Mouse (Mus musculus) layer of hippocampus, postnatal 14 days (tissue): ENCODE results near the gene Grik3. TPM values are rescaled to one million over a fixed set of nuclear protein-coding genes. Genes with fewer than 3 reads are reported as not detected.

ENCODE experiments used
- DNase-seq, 2 experiments: peaks; one replicate each; pipeline ENCODE4 v3.0.0; 2021 to 2022; ENCODE audit warnings: low spot score in 2 of 2, mixed read lengths in 1 of 2
- total RNA-seq, 2 experiments: library from RNA; stranded (reverse); gene quantifications; 2 replicates each; pipeline ENCODE4 v1.2.3; 2021

Gene Grik3
- total RNA-seq, 2 experiments from 2014 or later, result 19.4 to 24.6 TPM

DNA sequence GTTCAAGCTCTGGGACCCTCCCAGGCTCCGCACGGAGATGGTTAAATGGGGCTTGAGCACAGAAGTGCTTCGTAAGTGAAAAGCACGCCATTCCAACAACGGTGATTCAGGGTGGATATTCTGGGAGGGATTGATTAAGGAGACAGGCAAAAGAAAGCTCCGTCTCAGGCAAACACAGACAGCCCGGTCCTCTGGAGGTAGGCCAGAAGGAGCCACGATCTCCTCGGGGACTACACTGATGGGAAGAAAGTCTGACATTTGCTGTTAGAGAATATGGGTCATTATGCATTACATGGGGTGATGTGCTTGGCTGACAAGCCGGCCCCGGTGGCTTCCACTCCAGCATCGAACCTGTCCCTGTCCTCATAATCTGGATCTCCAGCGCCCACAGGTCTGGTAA, 146.9 kb downstream of the Grik3 start:
- no peak for DNase-seq

DNA sequence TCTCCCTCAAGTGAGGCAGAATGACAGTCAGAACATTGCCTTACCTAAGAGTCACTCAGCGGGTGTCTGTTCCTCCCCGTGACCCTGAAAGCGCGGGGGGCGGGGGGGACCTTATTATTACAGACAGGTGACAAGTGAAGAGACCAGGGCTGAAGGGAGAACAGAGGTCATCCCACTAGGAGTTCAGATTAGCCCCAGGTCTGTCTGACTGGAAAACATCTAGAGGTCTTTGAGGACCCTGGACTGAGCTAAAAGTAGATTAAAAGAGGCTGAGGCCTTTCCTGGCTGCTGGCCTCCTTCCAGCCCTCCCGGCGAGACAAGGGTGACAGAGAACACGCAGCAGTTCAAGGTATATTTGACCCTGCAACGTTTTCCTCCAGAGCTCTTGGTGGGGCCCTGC, 150.0 kb downstream of the Grik3 start:
- DNase-seq, result no peak

DNA sequence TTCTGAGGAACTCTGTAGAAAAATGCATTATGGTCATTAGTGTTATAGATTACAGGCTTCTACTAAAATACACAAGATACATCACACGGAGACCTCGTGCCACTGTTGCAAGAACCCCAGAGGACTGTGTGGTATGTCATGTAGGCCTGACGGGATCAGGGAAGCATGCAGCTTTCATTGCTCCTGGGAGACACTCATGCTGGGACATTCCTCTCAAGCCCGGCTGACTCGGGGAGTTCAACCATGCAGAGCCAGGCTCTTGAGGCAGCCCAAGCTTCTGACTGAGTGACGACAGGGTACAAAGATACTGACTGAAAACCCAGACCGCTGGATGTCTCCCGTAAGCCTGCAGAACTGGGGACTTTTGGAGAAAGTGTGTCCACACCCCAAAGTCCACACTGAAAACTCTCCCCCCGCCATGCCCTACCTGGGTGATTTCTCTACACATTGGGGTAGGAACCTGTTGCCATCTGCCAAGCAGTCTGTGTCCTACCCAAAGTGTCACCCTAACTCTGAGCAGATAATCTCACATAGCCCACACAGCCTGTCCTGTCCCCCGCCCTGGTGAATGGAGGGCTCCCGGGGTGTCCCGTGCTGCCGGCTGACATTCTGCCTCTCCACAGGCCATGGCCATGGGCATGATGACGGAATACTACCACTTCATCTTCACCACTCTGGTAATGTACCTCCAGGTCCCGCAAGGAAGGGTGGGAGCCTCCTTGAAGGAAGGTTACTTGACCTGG, 150.6 kb downstream of the Grik3 start:
- no peak for DNase-seq

GRCm38 (mm10) chr4:125644581-125645568, 154.4 kb downstream of the Grik3 start:
- peak; percentile 42 to 71 for DNase-seq

GRCm38 (mm10) chr4:125651676-125652246, 161.3 kb downstream of the Grik3 start:
- no peak for DNase-seq

DNA sequence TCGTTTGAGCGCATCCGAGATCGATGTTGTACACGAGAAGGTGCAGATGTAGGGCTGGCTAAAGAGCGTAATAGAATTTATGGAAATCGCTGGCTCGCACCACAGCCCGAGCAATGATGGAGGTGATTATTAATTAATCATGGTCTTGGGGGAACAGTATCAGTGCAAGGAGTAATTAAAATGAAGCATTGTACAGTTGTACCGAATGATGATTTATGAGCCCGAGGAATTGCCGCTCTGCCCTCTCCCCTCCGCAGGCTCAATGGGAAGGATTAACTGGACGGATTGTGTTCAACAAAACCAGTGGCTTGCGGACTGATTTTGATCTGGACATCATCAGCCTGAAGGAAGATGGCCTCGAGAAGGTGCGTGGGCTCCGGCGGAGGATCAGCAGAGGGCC, 165.5 kb downstream of the Grik3 start:
- no peak for DNase-seq

DNA sequence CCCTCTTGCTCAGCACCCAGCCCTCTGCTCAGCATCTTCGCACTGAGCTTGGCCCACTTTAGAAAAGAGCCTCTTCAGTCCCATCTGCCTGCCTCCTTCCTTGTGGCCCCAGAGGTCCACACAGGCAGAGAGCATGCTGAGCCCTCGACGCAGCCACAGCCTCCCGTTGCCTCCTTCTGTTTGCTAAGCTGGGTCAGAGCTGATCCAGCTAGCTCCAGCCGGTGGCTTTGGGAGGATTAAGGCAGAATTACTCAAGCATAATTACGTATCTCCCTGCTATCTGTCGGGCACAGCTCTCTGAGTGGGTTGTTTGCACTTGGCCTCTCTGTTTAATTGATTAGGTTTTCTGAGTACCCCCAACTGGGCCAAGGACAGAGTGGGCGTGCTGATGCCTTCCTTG, 167.9 kb downstream of the Grik3 start:
- DNase-seq, result no peak

- no peak for DNase-seq
Measured at GRCm38 (mm10) chr4:125661982-125662381, 171.5 kb downstream of the Grik3 start.

- DNase-seq, result no peak
Measured at GRCm38 (mm10) chr4:125663262-125663661, 172.8 kb downstream of the Grik3 start.

- no peak for DNase-seq
Measured at GRCm38 (mm10) chr4:125665955-125666354, 175.5 kb downstream of the Grik3 start.

DNA sequence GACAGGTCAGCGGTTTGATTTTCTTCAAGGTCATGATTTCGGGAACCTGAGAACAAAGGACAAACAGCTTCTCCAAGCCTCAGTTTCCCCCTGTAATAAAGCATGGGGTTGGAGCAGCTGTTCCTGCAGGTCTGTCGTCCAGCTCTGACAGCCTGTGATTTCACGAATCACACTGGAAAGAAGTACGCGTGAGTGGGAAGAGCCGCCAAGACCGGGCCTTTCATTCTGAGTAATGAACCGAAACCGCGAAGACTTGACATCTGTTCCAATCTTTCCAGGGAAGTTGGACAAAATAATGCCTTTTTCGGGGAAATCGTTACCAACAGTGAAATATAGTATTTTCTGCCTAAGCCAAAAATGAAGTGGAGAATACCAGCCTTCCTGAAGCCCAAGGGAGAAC, 191.5 kb downstream of the Grik3 start:
- DNase-seq, result peak in 1 of 2 experiments; percentile 22

GRCm38 (mm10) chr4:125687078-125687477, 196.6 kb downstream of the Grik3 start:
- DNase-seq, result no peak

DNA sequence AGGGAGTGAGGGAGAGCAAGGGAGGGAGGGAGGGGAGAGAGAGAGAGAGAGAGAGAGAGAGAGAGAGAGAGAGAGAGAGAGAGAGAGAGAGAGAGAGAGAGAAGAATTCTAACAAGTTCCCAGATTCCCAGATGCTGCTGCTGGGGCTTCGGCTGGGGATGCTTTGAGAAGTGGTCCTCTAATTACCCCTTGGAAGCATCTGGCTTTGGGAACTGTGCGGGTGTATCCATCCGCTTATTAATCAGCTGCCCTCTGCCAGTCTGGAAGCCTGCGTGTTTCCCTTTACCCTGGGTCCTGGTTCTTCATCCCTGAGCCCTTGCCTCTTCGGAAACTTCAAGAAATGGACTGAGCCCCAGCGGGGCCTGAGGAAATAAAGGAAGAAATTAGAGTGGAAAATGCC, 204.9 kb downstream of the Grik3 start:
- DNase-seq, result no peak

DNA sequence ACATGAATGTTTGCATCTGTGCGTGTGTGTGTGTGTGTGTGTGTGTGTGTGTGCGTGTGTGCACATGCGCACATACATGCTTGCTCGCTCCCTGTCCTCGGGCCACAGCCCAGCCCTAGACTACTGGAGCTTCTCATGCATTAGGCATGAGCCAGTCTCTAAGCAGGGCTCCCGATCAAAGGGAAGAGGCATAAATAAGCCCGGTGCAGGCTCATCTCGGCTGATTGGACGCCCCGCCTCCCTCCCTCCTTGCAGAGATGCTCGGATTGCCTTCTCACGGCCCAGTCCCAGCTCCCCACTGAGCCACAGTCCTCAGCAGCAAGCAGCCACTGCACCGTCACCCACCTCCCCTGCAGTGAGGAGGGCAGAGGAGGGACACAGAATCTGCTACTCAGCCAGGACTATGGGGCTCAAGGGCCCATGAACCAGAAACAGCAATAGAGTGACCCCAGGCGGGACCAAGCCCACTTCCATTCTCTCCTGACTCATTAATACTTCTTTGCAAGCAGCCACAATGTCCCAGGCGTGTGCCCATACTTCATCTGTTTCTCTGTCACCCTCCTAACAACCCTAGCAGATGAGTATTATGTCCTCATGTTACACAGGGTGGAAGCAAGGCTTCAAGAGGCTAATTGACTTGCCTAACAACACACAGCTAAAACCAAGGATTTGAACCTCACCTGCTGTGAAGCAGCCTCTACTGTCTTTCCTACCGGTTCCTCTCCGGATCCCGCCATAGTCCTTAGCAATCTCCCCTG, 205.9 kb downstream of the Grik3 start:
- DNase-seq, result no peak

- no peak for DNase-seq
Measured at GRCm38 (mm10) chr4:125697626-125698025, 207.1 kb downstream of the Grik3 start.

GRCm38 (mm10) chr4:125699056-125699455, 208.6 kb downstream of the Grik3 start:
- DNase-seq, result no peak

DNA sequence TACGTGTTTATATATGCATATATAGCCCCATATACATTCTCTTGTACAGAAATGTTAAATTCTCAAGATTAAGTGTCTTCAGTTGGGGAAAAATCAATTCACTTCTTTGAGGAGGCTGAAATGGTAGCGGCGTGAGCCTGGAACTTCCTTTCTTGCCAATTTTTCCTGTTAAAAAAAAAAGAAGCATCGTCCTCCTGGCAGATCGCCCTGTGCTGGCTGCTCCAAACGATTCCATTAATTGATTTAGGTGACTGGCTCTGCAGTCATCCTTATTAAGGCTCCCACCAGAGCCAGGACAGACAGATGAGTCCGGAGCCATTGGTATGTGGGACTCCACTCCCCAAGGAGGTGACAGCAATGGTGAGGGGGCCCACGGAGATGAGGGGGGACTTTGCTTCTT, 209.8 kb downstream of the Grik3 start:
- peak in 1 of 2 experiments; percentile 44 for DNase-seq

GRCm38 (mm10) chr4:125702607-125703309, 212.3 kb downstream of the Grik3 start:
- DNase-seq, result peak; percentile 92 to 95

- peak in 1 of 2 experiments; percentile 73 for DNase-seq
Measured at GRCm38 (mm10) chr4:125703310-125703690, 212.8 kb downstream of the Grik3 start.

DNA sequence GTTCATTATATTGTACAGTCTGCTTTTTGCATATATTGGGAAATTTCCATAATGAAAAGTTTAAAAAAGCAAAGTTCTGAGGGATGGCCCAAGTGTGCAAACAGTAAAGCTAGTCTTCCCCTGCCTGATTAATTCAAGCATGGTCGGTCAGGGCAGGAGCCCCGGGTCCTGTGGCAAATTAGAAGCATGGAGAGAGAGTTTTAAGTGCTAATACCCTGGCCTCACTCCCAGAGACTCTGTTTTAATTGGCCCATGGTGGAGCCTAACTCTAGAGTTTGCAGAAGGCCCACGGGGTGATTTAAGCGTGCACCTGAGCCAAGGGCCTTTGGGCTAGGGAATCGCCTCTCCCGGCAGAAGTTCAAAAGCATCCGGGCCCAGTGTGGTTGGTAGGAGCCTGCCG, 215.2 kb downstream of the Grik3 start:
- peak in 1 of 2 experiments; percentile 37 for DNase-seq
